Mouse (Mus musculus) embryo, embryonic 11 days (tissue): Measurements from ENCODE around the gene Dbx2.

Source experiments
- DNase-seq: peaks from one replicate; pipeline ENCODE4 v3.0.0-alpha.2; 2015

The Dbx2 gene

DNA sequence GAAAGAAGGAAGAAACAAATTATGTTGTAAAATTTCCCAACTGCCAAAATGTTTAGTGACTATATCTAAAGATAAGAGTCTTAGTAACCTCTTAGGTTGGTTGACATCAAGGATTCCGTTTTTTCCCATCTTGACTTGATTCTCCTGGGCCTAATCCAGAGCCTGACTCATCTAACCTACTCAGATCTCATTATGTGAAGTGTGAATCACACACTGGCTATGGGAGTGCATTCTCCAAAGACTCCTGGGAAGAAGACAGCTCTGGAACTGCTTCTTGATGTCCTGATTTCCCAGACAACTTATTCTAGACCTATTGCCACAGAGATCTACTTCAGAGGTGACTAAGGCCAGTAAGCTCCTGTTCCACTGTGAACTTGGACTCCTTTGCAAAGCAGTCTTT is 43.2 kb downstream of the Dbx2 start:
- DNase-seq = no peak

DNA sequence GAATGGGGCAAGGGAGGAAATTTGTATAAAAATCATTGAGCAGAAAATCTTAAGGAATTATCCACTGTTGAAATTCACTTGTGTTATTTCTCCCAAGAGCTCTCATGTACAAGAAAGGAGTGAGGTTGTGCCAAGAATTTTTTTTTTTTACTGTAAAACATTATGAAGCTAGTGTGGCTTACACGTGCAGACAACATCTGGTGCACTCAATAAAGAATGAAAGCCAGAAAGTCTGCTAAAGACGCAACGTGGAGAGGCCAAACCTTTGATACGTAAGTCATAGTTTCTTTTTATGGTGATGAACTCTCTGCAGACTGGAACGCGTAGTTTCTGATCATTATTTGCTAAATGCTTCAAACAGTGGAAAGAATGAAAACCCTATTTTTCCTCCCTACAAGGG is 54.6 kb downstream of the Dbx2 start:
- DNase-seq = no peak

DNA sequence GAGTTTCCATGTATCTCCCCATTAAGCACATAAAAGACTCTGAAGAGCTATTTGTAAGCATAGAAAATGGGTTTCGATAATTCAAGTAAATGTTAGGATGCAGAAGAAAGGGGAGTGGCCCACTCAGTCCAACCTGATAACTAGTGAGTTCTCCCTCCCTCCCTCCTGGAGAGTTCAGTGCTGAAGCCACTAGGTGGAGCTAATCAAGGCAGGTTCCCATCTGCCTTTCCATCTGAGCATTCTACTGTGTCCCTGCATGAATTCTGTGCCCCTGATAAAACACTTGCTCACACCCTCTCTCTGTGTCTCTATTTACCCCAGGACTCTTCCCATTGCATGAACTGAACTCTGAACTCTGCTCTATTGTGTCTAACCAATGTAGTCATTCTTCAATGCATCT is 57.1 kb downstream of the Dbx2 start:
- DNase-seq = peak; percentile 59

DNA sequence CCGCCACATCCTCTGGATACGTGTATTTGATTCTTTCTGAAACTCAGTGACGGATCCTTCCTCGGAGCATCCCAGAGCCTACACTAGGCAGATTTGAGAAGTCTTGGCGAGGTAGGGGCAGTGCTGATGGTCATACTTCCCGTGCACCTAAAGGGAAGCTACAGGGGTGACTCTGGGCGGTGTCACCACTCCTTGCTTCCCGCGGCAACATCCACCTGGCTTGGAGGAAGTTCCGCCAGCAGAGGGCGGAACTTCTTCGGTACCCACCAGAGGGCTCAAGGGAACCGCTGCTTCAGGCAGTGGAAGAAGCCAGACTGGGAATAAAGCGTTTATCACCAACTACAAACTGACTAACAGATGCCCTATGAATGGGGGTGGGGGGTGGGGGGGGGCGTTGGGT is 68.9 kb downstream of the Dbx2 start:
- DNase-seq = no peak

DNA sequence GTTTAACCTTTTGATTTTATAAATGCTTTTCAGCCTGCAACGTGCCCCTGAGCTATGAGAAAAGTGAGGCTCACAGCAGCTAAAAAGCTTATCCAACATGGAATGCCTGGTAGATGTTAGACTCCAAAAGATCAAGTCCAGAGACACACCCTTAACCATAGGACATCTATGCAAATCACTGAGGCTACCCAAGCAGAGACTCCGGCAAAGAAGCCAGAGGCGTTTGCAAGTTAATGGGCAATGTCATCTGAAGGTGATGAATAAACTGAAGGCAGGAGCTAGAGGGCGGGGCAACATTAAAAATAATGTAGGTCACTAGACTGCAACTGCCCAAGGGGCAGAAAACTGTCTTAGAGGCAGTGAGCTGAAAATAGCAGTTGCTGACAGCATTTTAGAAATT is 70.9 kb downstream of the Dbx2 start:
- no peak for DNase-seq

DNA sequence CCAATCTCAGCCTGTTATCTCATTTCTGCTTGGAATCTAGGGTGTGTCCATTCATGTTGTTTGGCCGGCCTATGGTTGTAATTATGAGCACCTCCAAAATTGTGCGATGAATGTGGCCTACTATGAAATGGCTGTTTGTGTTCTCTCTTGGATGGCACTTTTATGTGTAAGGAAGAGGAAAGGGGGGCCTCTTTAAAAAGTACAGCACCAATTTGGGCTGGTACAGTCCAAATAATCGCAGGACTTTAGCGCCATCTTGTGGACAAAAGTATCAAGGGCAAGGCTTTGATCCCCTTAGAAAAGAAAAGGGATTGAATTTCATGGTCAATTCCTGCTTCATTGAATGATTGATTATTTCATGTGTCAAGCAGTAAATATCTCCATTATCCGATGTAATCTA is 81.1 kb downstream of the Dbx2 start:
- peak; percentile 85 for DNase-seq
